Mouse (Mus musculus) stomach, embryonic 14.5 days (tissue): ENCODE data around the gene Kcnma1. TPM values are rescaled to one million over a fixed set of nuclear protein-coding genes. Genes with fewer than 3 reads are reported as not detected.
A peak's percentile ranks its signal among the peaks of the same experiment; 100 is the strongest.

ENCODE experiments used
- ATAC-seq: fragments of 200-750 bp; cut with Nextera tagmentation; 2 replicates; pipeline ENCODE4 v1.8.0; 2017; ENCODE audit warnings: low read depth, moderate TSS enrichment; ENCODE audit not compliant: insufficient number of reproducible peaks, insufficient read depth, low FRiP score
- H3K27ac ChIP-seq: fragments of 300-500 bp; sonication (generic); 2 replicates; pipeline ENCODE4 v1.5.1; 2014; ENCODE audit warnings: mild to moderate bottlenecking, low read length, moderate library complexity, mixed read lengths
- H3K27me3 ChIP-seq: fragments of 300-500 bp; sonication (generic); 2 replicates; pipeline ENCODE4 v1.6.1; 2014; ENCODE audit warnings: low read length, control low read depth, mixed read lengths; ENCODE audit not compliant: control insufficient read depth, insufficient read depth
- H3K36me3 ChIP-seq: fragments of 300-500 bp; sonication (generic); 2 replicates; pipeline ENCODE4 v1.6.1; 2014; ENCODE audit warnings: mild to moderate bottlenecking, control low read depth, low read length, moderate library complexity, mixed read lengths; ENCODE audit not compliant: control insufficient read depth, insufficient read depth
- H3K4me1 ChIP-seq: fragments of 300-500 bp; sonication (generic); 2 replicates; pipeline ENCODE4 v1.6.1; 2014; ENCODE audit warnings: low read length, control low read depth, mixed read lengths; ENCODE audit not compliant: control insufficient read depth, insufficient read depth
- H3K4me2 ChIP-seq: fragments of 300-500 bp; sonication (generic); replicated peaks from 2 replicates; pipeline ENCODE4 v1.6.1; 2014; ENCODE audit warnings: low read depth, low read length, control low read depth
- H3K4me3 ChIP-seq: fragments of 300-500 bp; sonication (generic); 2 replicates; pipeline ENCODE4 v1.5.1; 2014; ENCODE audit warnings: low read depth, low read length, control low read depth
- H3K9ac ChIP-seq: fragments of 300-500 bp; sonication (generic); replicated peaks from 2 replicates; pipeline ENCODE4 v1.6.1; 2014; ENCODE audit warnings: low read depth, mild to moderate bottlenecking, control low read depth, low read length, moderate library complexity, mixed read lengths
- H3K9me3 ChIP-seq: fragments of 300-500 bp; sonication (generic); 2 replicates; pipeline ENCODE4 v1.6.1; 2016; ENCODE audit warnings: low read depth, low read length, control low read depth; ENCODE audit not compliant: control insufficient read depth
- WGBS: fragments of 180-500 bp; shearing (Covaris S2); extraction: QIAGEN DNeasy Blood & Tissue Kit; methylation state at CpG from one replicate; pipeline ENCODE4 v1.1.7; 2014; 5-methylcytosine and 5-hydroxymethylcytosine counted together
- polyA plus RNA-seq: library from polyadenylated mRNA; unstranded; fragments of >200 nt; fragmentation: Nextera tagmentation; extraction: Ambion mirVana; gene quantifications from 2 replicates; pipeline ENCODE4 v1.2.1, GENCODE M21; 2014

Gene Kcnma1
- polyA plus RNA-seq, 1 experiment from 2014 or later: 14.4 TPM

- WGBS: 60% methylated on average over 4 of the region's 4 CpGs
These were observed 362.6 kb downstream of the Kcnma1 start for GRCm38 (mm10) chr14:23651682-23652081.

GRCm38 (mm10) chr14:23650126-23650525, 364.2 kb downstream of the Kcnma1 start:
- H3K4me3 ChIP-seq: no peak overlapping the region
- no peaks in the 10 kb centered on the region for H3K36me3 ChIP-seq
- H3K9me3 ChIP-seq: no peaks in the 10 kb centered on the region
- no peak overlapping the region for H3K27ac ChIP-seq
- H3K27me3 ChIP-seq: no peaks in the 10 kb centered on the region
- 87% methylated on average over 3 of the region's 3 CpGs for WGBS
- no peak for ATAC-seq
- no peak overlapping the region for H3K9ac ChIP-seq
- H3K4me2 ChIP-seq: no peak overlapping the region
- no peaks in the 10 kb centered on the region for H3K4me1 ChIP-seq

More at GRCm38 (mm10) chr14:23651682-23652081, 362.6 kb downstream of the Kcnma1 start:
- no peaks in the 10 kb centered on the region for H3K27me3 ChIP-seq
- no peak overlapping the region for H3K27ac ChIP-seq
- no peak overlapping the region for H3K9ac ChIP-seq
- H3K4me3 ChIP-seq: no peak overlapping the region
- H3K4me1 ChIP-seq: no peaks in the 10 kb centered on the region
- no peaks in the 10 kb centered on the region for H3K9me3 ChIP-seq
- ATAC-seq: no peak
- H3K36me3 ChIP-seq: no peaks in the 10 kb centered on the region
- no peak overlapping the region for H3K4me2 ChIP-seq

GRCm38 (mm10) chr14:23645361-23646063, 368.8 kb downstream of the Kcnma1 start:
- H3K4me1 ChIP-seq: 0 out of 2 replicates have a peak, but pooled peaks cover 4% of the 10 kb centered on the region
- no peak overlapping the region for H3K27ac ChIP-seq
- no peaks in the 10 kb centered on the region for H3K36me3 ChIP-seq
- no peak overlapping the region for H3K4me3 ChIP-seq
- no peak for ATAC-seq
- no peaks in the 10 kb centered on the region for H3K9me3 ChIP-seq
- H3K4me2 ChIP-seq: no peak overlapping the region
- no peaks in the 10 kb centered on the region for H3K27me3 ChIP-seq
- 77% methylated on average over 9 of the region's 9 CpGs for WGBS
- no peak overlapping the region for H3K9ac ChIP-seq

GRCm38 (mm10) chr14:23643162-23643561, 371.1 kb downstream of the Kcnma1 start:
- Histone ChIP-seq H3K4me2 (no peak overlapping the region), H3K9me3 (no peaks in the 10 kb centered on the region), H3K4me3 (no peak overlapping the region), H3K27me3 (no peaks in the 10 kb centered on the region), H3K27ac (no peak overlapping the region), H3K4me1 (0 out of 2 replicates have a peak, but pooled peaks cover 4% of the 10 kb centered on the region), H3K9ac (no peak overlapping the region), H3K36me3 (no peaks in the 10 kb centered on the region)
- 54% methylated on average over 3 of the region's 3 CpGs for WGBS
- ATAC-seq: no peak

GRCm38 (mm10) chr14:23640665-23641064, 373.6 kb downstream of the Kcnma1 start:
- H3K36me3 ChIP-seq: no peaks in the 10 kb centered on the region
- 42% methylated on average over 2 of the region's 2 CpGs for WGBS

GRCm38 (mm10) chr14:23638078-23638695, 376.1 kb downstream of the Kcnma1 start:
- Histone ChIP-seq H3K9me3 (no peaks in the 10 kb centered on the region), H3K36me3 (no peaks in the 10 kb centered on the region), H3K9ac (no peak overlapping the region), H3K27me3 (no peaks in the 10 kb centered on the region), H3K4me2 (no peak overlapping the region), H3K27ac (peak overlapping the region; percentile 59; the same call in 1 of the 2 replicates), H3K4me1 (0 out of 2 replicates have a peak, but pooled peaks cover 6% of the 10 kb centered on the region), H3K4me3 (no peak overlapping the region)
- WGBS: 36% methylated on average over 3 of the region's 3 CpGs
- no peak; the same call in 1 of the 2 replicates for ATAC-seq

More at GRCm38 (mm10) chr14:23640665-23641064, 373.6 kb downstream of the Kcnma1 start:
- no peak overlapping the region for H3K9ac ChIP-seq
- no peaks in the 10 kb centered on the region for H3K27me3 ChIP-seq
- no peak overlapping the region for H3K4me3 ChIP-seq
- 0 out of 2 replicates have a peak, but pooled peaks cover 6% of the 10 kb centered on the region for H3K4me1 ChIP-seq
- ATAC-seq: no peak
- no peak overlapping the region for H3K27ac ChIP-seq
- no peak overlapping the region for H3K4me2 ChIP-seq
- H3K9me3 ChIP-seq: no peaks in the 10 kb centered on the region

GRCm38 (mm10) chr14:23635903-23636302, 378.4 kb downstream of the Kcnma1 start:
- ATAC-seq: no peak
- H3K27ac ChIP-seq: no peak overlapping the region
- H3K9me3 ChIP-seq: no peaks in the 10 kb centered on the region
- no peaks in the 10 kb centered on the region for H3K27me3 ChIP-seq
- H3K36me3 ChIP-seq: no peaks in the 10 kb centered on the region
- WGBS: 65% methylated on average over 4 of the region's 4 CpGs
- no peak overlapping the region for H3K4me3 ChIP-seq
- H3K4me1 ChIP-seq: 0 out of 2 replicates have a peak, but pooled peaks cover 6% of the 10 kb centered on the region
- H3K9ac ChIP-seq: no peak overlapping the region
- no peak overlapping the region for H3K4me2 ChIP-seq

- ATAC-seq: no peak
- no peaks in the 10 kb centered on the region for H3K27me3 ChIP-seq
- no peak overlapping the region for H3K27ac ChIP-seq
- 0 out of 2 replicates have a peak, but pooled peaks cover 2% of the 10 kb centered on the region for H3K4me1 ChIP-seq
- H3K4me3 ChIP-seq: no peak overlapping the region
- no peak overlapping the region for H3K9ac ChIP-seq
- no peak overlapping the region for H3K4me2 ChIP-seq
- no peaks in the 10 kb centered on the region for H3K9me3 ChIP-seq
- no peaks in the 10 kb centered on the region for H3K36me3 ChIP-seq
- 71% methylated on average over 5 of the region's 5 CpGs for WGBS
These were observed 381.2 kb downstream of the Kcnma1 start for GRCm38 (mm10) chr14:23633011-23633595.
